Mouse (Mus musculus) olfactory bulb, adult 2 months (tissue): Measurements from ENCODE around the gene Chst10. TPM values are rescaled to one million over a fixed set of nuclear protein-coding genes. Genes with fewer than 3 reads are reported as not detected.

Source experiments
- H3K27ac ChIP-seq: fragments of 200-500 bp; 2 replicates; pipeline ENCODE4 v1.5.1; 2012; ENCODE audit warnings: low read depth, low read length; ENCODE audit not compliant: insufficient read depth
- H3K4me1 ChIP-seq: fragments of 200-500 bp; 2 replicates; pipeline ENCODE4 v1.6.1; 2012; ENCODE audit warnings: low read length; ENCODE audit not compliant: control insufficient read depth, insufficient read depth
- H3K4me3 ChIP-seq: fragments of 200-500 bp; 2 replicates; pipeline ENCODE4 v1.5.1; 2012; ENCODE audit warnings: mild to moderate bottlenecking, low read depth, low read length, moderate library complexity; ENCODE audit not compliant: insufficient read depth
- CTCF ChIP-seq: fragments of 200-500 bp; IDR thresholded peaks from 2 replicates; pipeline ENCODE4 v1.5.1; 2012; ENCODE audit warnings: low read depth, mild to moderate bottlenecking, low read length, moderate library complexity; ENCODE audit not compliant: insufficient read depth
- POLR2A ChIP-seq: fragments of 200-500 bp; IDR thresholded peaks from 2 replicates; pipeline ENCODE4 v1.6.1; 2012; ENCODE audit warnings: mild to moderate bottlenecking, low read depth, low read length, moderate library complexity; ENCODE audit not compliant: insufficient read depth
- WGBS: fragments of 180-500 bp; shearing (Covaris S2); methylation state at CpG from one replicate; pipeline ENCODE4 v1.1.7; 2018; 5-methylcytosine and 5-hydroxymethylcytosine counted together
- polyA plus RNA-seq: library from polyadenylated mRNA; stranded (reverse); fragments of >200 nt; gene quantifications from 2 replicates; pipeline ENCODE4 v1.2.4, GENCODE M21; 2012; ENCODE audit warnings: low replicate concordance; ENCODE audit not compliant: missing spikeins, insufficient read depth, insufficient read length

The Chst10 gene
- polyA plus RNA-seq, 1 experiment = not detected

GRCm38 (mm10) chr1:38893081-38893480 lies 4.9 kb downstream of the Chst10 start:
- H3K27ac ChIP-seq = peak overlapping the region; percentile 73
- H3K4me1 ChIP-seq = peaks cover 17% of the 10 kb centered on the region
- no peak overlapping the region for H3K4me3 ChIP-seq
- no peak for TF ChIP-seq POLR2A
- TF ChIP-seq CTCF = no peak
- WGBS = 20% methylated on average over 5 of the region's 5 CpGs

GRCm38 (mm10) chr1:38891444-38891843 lies 6.5 kb downstream of the Chst10 start:
- Histone ChIP-seq H3K4me3 (no peak overlapping the region), H3K27ac (no peak overlapping the region), H3K4me1 (peaks cover 19% of the 10 kb centered on the region)
- no peak for TF ChIP-seq POLR2A
- no peak for TF ChIP-seq CTCF
- 96% methylated on average over 5 of the region's 5 CpGs for WGBS

DNA sequence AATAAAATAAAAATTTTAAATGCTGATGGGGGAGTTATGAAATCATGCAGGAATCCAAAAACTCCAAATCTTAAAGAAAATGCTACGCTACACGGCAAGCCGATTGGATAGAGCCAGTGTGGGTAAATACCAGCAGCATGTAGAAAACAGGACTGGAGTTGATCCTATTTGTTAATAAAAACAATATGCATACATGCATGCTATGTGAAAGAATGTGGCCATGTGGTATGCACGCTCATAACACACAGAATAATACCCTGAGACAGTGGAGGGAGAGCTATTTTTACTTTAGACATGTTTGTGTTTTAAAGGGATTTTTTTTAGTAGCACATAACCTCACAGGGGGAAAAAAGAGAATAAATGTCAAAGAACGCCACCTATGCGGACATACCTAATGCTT lies 9.2 kb downstream of the Chst10 start:
- TF ChIP-seq POLR2A = no peak
- Histone ChIP-seq H3K27ac (no peak overlapping the region), H3K4me1 (peaks cover 16% of the 10 kb centered on the region), H3K4me3 (no peak overlapping the region)
- 94% methylated on average over 6 of the region's 6 CpGs for WGBS

DNA sequence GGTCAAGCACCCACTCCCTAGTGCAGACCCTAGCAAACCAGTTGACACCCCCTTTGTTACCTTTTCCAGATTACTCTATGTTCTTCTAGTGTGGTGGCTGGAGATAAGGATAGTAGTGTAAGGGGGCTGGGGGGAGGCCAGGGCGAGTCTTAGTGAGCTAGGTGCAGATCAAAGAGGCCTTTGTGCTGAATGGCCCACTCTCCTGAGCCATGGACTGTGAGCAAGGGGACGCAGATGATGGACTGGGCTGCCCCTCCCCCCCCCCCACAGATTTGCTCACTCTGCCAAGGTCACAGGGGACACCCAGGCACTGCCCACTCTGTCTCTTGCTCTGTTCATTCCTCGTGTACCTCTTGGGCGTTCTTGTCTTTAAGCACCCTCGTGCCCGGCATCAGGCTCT lies 10.9 kb downstream of the Chst10 start:
- WGBS = 78% methylated on average over 6 of the region's 6 CpGs
- Histone ChIP-seq H3K4me1 (peaks cover 8% of the 10 kb centered on the region; the same call in 1 of the 2 replicates), H3K27ac (no peak overlapping the region), H3K4me3 (no peak overlapping the region)
- TF ChIP-seq CTCF (no peak), POLR2A (no peak)

DNA sequence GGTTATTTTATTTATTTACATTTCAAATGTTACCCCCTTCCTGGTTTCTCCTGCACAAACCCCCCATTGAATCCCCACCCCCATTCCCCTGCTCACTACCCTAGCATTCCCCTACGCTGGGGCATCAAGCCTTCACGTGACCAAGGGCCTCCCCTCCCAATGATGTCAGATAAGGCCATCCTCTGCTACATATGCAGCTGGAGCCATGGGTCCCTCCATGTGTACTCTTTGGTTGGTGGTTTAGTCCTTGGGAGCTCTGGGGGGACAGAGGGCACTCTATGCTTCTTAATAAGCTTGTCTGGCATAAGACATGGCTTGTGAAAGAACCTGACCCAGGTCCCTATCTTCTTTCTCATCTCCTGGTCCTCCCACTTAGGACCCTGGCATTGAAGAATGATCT lies 11.4 kb downstream of the Chst10 start:
- H3K27ac ChIP-seq = no peak overlapping the region
- 81% methylated on average over 2 of the region's 2 CpGs for WGBS
- H3K4me3 ChIP-seq = no peak overlapping the region
- no peak for TF ChIP-seq CTCF
- TF ChIP-seq POLR2A = no peak
- peaks cover 8% of the 10 kb centered on the region; the same call in 1 of the 2 replicates for H3K4me1 ChIP-seq

DNA sequence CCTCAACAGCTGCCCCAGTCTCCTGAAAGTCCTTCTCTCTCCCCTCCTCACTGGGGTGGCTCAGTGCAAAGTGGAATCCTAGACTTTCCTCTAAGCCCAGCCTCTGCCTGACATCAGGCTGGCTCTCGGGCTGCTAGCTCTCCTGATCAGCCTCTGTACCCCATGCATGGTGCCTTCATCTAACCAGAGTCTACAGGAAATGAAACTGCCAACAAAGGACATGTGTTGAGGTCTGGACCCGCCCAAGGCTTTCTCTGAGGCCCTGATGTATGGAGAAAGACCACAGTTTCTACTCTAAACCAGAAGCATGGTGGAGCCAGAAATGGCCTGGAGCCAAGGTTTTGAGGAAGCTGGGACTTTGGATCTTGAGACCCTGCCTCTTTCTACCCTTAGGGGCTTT lies 12.0 kb downstream of the Chst10 start:
- TF ChIP-seq POLR2A = no peak
- TF ChIP-seq CTCF = no peak
- WGBS = 85% methylated on average over 2 of the region's 2 CpGs
- no peak overlapping the region for H3K4me3 ChIP-seq
- H3K4me1 ChIP-seq = peaks cover 8% of the 10 kb centered on the region; the same call in 1 of the 2 replicates
- H3K27ac ChIP-seq = no peak overlapping the region

GRCm38 (mm10) chr1:38883766-38884165 lies 14.2 kb downstream of the Chst10 start:
- H3K4me1 ChIP-seq = peaks cover 8% of the 10 kb centered on the region; the same call in 1 of the 2 replicates
- no peak overlapping the region for H3K27ac ChIP-seq
- no peak overlapping the region for H3K4me3 ChIP-seq
- TF ChIP-seq CTCF (no peak), POLR2A (no peak)
- WGBS = 84% methylated on average over 9 of the region's 9 CpGs

GRCm38 (mm10) chr1:38882746-38883145 lies 15.2 kb downstream of the Chst10 start:
- Histone ChIP-seq H3K4me1 (peaks cover 8% of the 10 kb centered on the region; the same call in 1 of the 2 replicates), H3K27ac (no peak overlapping the region), H3K4me3 (no peak overlapping the region)
- WGBS = 93% methylated on average over 4 of the region's 4 CpGs
- TF ChIP-seq CTCF = no peak
- no peak for TF ChIP-seq POLR2A

GRCm38 (mm10) chr1:38881366-38881765 lies 16.6 kb downstream of the Chst10 start:
- Histone ChIP-seq H3K4me3 (no peak overlapping the region), H3K4me1 (peaks cover 13% of the 10 kb centered on the region), H3K27ac (no peak overlapping the region)
- no peak for TF ChIP-seq POLR2A
- no peak for TF ChIP-seq CTCF
- WGBS = 86% methylated on average over 4 of the region's 4 CpGs
